Mouse (Mus musculus): ENCODE measurements at regions not wholly inside any gene's neighbourhood (a gene's known extent, or its start where the extent isn't known, plus 50 kb on each side); places are given as distances from the start of the nearest gene placed in this dataset.

- Histone ChIP-seq H3K36me3 (no peaks in the 10 kb centered on the region), H3K27ac (peak overlapping the region; percentile 19; the same call in 1 of the 2 replicates), H3K27me3 (replicated peaks) (no peaks in the 10 kb centered on the region), H3K4me2 (no peak overlapping the region), H3K4me1 (peaks cover 8% of the 10 kb centered on the region; the same call in 1 of the 2 replicates), H3K9me3 (no peaks in the 10 kb centered on the region), H3K9ac (no peak overlapping the region), H3K4me3 (replicated peaks) (no peak overlapping the region)
- no peak; the same call in 1 of the 2 replicates for ATAC-seq (ENCODE audit: insufficient read depth, low FRiP score, low read depth)
- 36% methylated on average over 13 of the region's 13 CpGs for WGBS
Measured at GRCm38 (mm10) chr6:98803384-98803949, 460.9 kb upstream of the Gm765 start.

DNA sequence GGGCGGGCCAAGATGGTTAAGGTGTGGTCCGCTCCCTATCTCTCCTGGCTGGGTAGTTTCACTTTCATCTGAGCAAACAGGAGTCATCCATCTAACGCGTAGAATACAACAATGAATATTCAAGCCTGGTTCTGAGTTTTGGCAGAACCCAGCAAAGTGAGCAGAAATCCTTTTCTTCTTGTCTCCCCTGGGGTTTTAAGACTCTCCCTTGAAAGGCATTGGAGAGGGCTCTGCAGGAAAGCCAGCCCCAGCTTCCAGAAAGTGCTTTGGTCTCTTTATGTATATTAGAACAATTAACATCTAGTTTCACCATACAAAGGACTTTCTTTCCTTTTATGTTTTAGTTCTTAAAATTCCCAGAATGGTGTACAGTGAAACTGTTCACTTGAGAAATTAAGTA, 458.5 kb upstream of the Gm765 start:
- no peaks in the 10 kb centered on the region for H3K36me3 ChIP-seq
- H3K9ac ChIP-seq, result no peak overlapping the region
- H3K27me3 ChIP-seq (replicated peaks), result no peaks in the 10 kb centered on the region
- ATAC-seq (ENCODE audit: insufficient read depth, low FRiP score, low read depth), result no peak
- H3K4me3 ChIP-seq (replicated peaks), result no peak overlapping the region
- 68% methylated on average over 4 of the region's 4 CpGs for WGBS
- H3K9me3 ChIP-seq, result no peaks in the 10 kb centered on the region
- H3K27ac ChIP-seq, result no peak overlapping the region
- H3K4me2 ChIP-seq, result no peak overlapping the region
- H3K4me1 ChIP-seq, result peaks cover 8% of the 10 kb centered on the region; the same call in 1 of the 2 replicates

GRCm38 (mm10) chr6:98800040-98800439, 457.5 kb upstream of the Gm765 start:
- Histone ChIP-seq H3K9ac (no peak overlapping the region), H3K27me3 (replicated peaks) (no peaks in the 10 kb centered on the region), H3K4me1 (peaks cover 8% of the 10 kb centered on the region; the same call in 1 of the 2 replicates), H3K36me3 (no peaks in the 10 kb centered on the region), H3K4me2 (no peak overlapping the region), H3K27ac (0 out of 2 replicates have a peak overlapping the region, but pooled peaks have one; percentile 16), H3K9me3 (no peaks in the 10 kb centered on the region), H3K4me3 (replicated peaks) (no peak overlapping the region)
- no peak for ATAC-seq (ENCODE audit: insufficient read depth, low FRiP score, low read depth)
- 64% methylated on average over 8 of the region's 8 CpGs for WGBS

- H3K9ac ChIP-seq, result no peak overlapping the region
- H3K4me3 ChIP-seq (replicated peaks), result no peak overlapping the region
- no peaks in the 10 kb centered on the region for H3K9me3 ChIP-seq
- H3K27ac ChIP-seq, result peak overlapping the region; percentile 48; the same call in 1 of the 2 replicates
- H3K4me1 ChIP-seq, result peaks cover 8% of the 10 kb centered on the region; the same call in 1 of the 2 replicates
- H3K27me3 ChIP-seq (replicated peaks), result no peaks in the 10 kb centered on the region
- H3K36me3 ChIP-seq, result no peaks in the 10 kb centered on the region
- 58% methylated on average over 3 of the region's 3 CpGs for WGBS
- ATAC-seq (ENCODE audit: insufficient read depth, low FRiP score, low read depth), result no peak
- H3K4me2 ChIP-seq, result no peak overlapping the region
Measured at GRCm38 (mm10) chr6:98797778-98798177, 455.2 kb upstream of the Gm765 start.

- no peak for ATAC-seq (ENCODE audit: insufficient read depth, low FRiP score, low read depth)
- Histone ChIP-seq H3K27me3 (replicated peaks) (no peaks in the 10 kb centered on the region), H3K4me3 (replicated peaks) (no peak overlapping the region), H3K9ac (no peak overlapping the region), H3K4me1 (peaks cover 8% of the 10 kb centered on the region; the same call in 1 of the 2 replicates), H3K27ac (peak overlapping the region; percentile 48; the same call in 1 of the 2 replicates), H3K36me3 (no peaks in the 10 kb centered on the region), H3K4me2 (no peak overlapping the region), H3K9me3 (no peaks in the 10 kb centered on the region)
- 27% methylated on average over 6 of the region's 6 CpGs for WGBS
Measured at GRCm38 (mm10) chr6:98797373-98797772, 454.8 kb upstream of the Gm765 start.

DNA sequence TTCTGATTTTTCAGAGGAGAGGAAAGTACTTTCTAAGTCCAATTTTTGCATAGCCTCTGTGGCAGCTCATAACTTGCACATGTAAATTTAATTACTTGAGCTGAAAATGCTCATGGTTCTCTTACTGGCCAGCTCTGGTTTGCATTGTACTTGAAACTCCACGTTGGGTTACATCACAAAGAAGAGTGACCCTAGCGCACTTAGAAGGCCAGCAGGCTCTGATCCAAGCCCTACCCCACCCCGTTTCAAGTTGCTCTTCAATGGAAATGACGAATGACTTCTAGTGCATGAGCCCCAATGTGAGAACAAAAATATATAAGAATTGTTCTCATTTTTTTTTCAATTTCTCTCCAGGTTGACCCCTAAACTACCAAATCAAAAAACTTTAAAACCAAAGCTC, 454.1 kb upstream of the Gm765 start:
- H3K9me3 ChIP-seq, result no peaks in the 10 kb centered on the region
- H3K9ac ChIP-seq, result no peak overlapping the region
- no peaks in the 10 kb centered on the region for H3K27me3 ChIP-seq (replicated peaks)
- H3K4me2 ChIP-seq, result no peak overlapping the region
- H3K4me1 ChIP-seq, result peaks cover 4% of the 10 kb centered on the region; the same call in 1 of the 2 replicates
- 45% methylated on average over 4 of the region's 4 CpGs for WGBS
- H3K27ac ChIP-seq, result no peak overlapping the region
- no peaks in the 10 kb centered on the region for H3K36me3 ChIP-seq
- no peak overlapping the region for H3K4me3 ChIP-seq (replicated peaks)
- no peak for ATAC-seq (ENCODE audit: insufficient read depth, low FRiP score, low read depth)

GRCm38 (mm10) chr6:98787422-98787821, 444.9 kb upstream of the Gm765 start:
- no peak overlapping the region for H3K9ac ChIP-seq
- H3K4me2 ChIP-seq, result no peak overlapping the region
- no peaks in the 10 kb centered on the region for H3K27me3 ChIP-seq (replicated peaks)
- no peaks in the 10 kb centered on the region for H3K9me3 ChIP-seq
- no peaks in the 10 kb centered on the region for H3K36me3 ChIP-seq
- 73% methylated on average over 5 of the region's 5 CpGs for WGBS
- no peak overlapping the region for H3K4me3 ChIP-seq (replicated peaks)
- H3K27ac ChIP-seq, result no peak overlapping the region
- H3K4me1 ChIP-seq, result no peaks in the 10 kb centered on the region
- ATAC-seq (ENCODE audit: insufficient read depth, low FRiP score, low read depth), result no peak

DNA sequence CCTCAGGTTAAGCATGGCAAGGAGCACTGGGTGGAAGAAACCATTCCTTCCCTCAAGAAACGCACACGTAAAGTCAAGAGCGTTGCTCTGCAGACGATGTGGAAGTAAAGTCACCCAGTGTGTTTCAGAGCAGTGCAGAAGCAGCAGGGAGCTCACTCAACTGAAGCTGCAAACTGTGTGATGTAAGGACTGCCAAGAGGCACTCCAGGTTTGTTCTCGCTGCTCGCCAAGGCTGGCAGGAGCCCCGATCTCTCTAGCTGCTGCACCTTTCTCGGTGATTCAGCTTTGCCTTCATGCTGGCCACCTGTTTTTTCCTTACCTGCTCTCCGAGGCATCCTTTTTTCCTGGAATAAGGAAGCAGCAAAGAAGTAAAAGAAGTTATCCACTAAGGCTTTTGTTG, 439.5 kb upstream of the Gm765 start:
- no peak for ATAC-seq (ENCODE audit: insufficient read depth, low FRiP score, low read depth)
- no peak overlapping the region for H3K9ac ChIP-seq
- no peaks in the 10 kb centered on the region for H3K36me3 ChIP-seq
- 82% methylated on average over 9 of the region's 9 CpGs for WGBS
- no peak overlapping the region for H3K4me3 ChIP-seq (replicated peaks)
- no peaks in the 10 kb centered on the region for H3K27me3 ChIP-seq (replicated peaks)
- no peak overlapping the region for H3K4me2 ChIP-seq
- no peaks in the 10 kb centered on the region for H3K9me3 ChIP-seq
- no peak overlapping the region for H3K27ac ChIP-seq
- H3K4me1 ChIP-seq, result no peaks in the 10 kb centered on the region

DNA sequence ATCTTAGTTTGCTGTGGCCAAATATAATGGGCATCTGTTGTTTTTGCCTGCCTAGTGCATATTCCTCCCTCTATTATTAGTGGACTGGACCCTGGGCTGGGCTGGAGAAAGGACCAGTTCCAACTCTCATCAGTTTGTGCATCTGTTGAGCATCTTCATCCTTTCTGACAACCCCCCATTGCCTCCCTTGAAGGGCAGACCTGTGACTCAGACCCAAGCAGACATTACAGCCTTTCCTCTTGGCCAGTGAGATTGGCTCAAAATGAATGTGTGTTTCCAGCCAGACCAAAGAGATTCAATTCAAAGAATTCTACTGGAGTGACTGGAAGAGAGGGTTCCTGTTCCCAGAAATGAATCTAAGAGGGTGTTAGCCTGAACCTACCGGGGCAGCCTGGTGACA, 433.2 kb upstream of the Gm765 start:
- Histone ChIP-seq H3K27me3 (replicated peaks) (no peaks in the 10 kb centered on the region), H3K4me2 (no peak overlapping the region), H3K27ac (no peak overlapping the region), H3K36me3 (no peaks in the 10 kb centered on the region), H3K9me3 (no peaks in the 10 kb centered on the region), H3K4me1 (no peaks in the 10 kb centered on the region), H3K4me3 (replicated peaks) (no peak overlapping the region), H3K9ac (no peak overlapping the region)
- ATAC-seq (ENCODE audit: insufficient read depth, low FRiP score, low read depth), result no peak
- WGBS, result 96% methylated on average over 1 of the region's 1 CpGs

DNA sequence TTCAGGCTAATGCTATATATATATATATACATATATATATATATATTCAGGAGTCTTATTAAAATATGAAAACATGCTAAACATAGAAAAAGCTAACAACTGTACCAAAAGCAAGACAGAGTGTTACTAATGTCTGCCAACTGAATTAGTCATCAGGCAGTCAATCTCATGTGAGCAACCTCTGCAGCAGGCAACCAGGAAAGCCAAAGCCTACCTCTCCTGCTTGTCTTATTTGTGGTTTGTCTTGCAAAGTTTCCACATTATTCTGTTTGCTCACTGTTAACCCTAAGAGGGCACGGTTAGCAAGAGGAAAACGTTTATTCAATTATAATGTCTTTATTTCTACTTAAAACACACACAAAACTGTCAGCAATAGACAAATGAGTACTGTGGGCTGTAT, 427.4 kb upstream of the Gm765 start:
- Histone ChIP-seq H3K36me3 (no peaks in the 10 kb centered on the region), H3K9ac (no peak overlapping the region), H3K4me2 (no peak overlapping the region), H3K27me3 (replicated peaks) (no peaks in the 10 kb centered on the region), H3K4me3 (replicated peaks) (no peak overlapping the region), H3K27ac (no peak overlapping the region), H3K9me3 (no peaks in the 10 kb centered on the region), H3K4me1 (no peaks in the 10 kb centered on the region)
- no peak for ATAC-seq (ENCODE audit: insufficient read depth, low FRiP score, low read depth)
- WGBS, result 37% methylated on average over 2 of the region's 2 CpGs

DNA sequence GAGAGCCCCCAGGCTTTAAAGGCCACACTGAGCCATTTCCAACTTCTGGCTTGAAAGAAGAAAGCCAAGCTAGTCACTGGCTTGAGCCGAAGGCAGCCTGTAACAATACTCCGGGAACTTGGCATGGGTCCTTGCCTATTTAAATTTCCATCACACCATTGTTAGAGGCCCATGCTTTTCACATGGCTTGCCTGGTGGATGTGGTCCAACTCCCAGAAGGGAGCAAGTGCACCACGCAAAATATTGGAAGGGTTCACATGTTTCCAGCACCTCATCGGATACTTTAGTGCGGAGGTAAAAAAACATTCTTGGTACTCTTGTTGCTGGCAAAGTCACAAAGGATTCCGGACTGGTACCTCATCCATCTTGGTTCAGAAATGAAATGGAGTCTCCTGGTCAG, 426.8 kb upstream of the Gm765 start:
- H3K27me3 ChIP-seq (replicated peaks), result no peaks in the 10 kb centered on the region
- no peak overlapping the region for H3K9ac ChIP-seq
- no peaks in the 10 kb centered on the region for H3K36me3 ChIP-seq
- no peak for ATAC-seq (ENCODE audit: insufficient read depth, low FRiP score, low read depth)
- no peak overlapping the region for H3K4me3 ChIP-seq (replicated peaks)
- H3K9me3 ChIP-seq, result no peaks in the 10 kb centered on the region
- H3K4me1 ChIP-seq, result no peaks in the 10 kb centered on the region
- H3K27ac ChIP-seq, result no peak overlapping the region
- 84% methylated on average over 6 of the region's 6 CpGs for WGBS
- H3K4me2 ChIP-seq, result no peak overlapping the region

- H3K27ac ChIP-seq, result no peak overlapping the region
- H3K4me1 ChIP-seq, result no peaks in the 10 kb centered on the region
- H3K36me3 ChIP-seq, result no peaks in the 10 kb centered on the region
- no peaks in the 10 kb centered on the region for H3K9me3 ChIP-seq
- H3K4me3 ChIP-seq (replicated peaks), result no peak overlapping the region
- H3K9ac ChIP-seq, result no peak overlapping the region
- WGBS, result 75% methylated on average over 7 of the region's 7 CpGs
- no peak overlapping the region for H3K4me2 ChIP-seq
- H3K27me3 ChIP-seq (replicated peaks), result no peaks in the 10 kb centered on the region
- no peak for ATAC-seq (ENCODE audit: insufficient read depth, low FRiP score, low read depth)
Measured at GRCm38 (mm10) chr6:98767858-98768336, 425.3 kb upstream of the Gm765 start.

DNA sequence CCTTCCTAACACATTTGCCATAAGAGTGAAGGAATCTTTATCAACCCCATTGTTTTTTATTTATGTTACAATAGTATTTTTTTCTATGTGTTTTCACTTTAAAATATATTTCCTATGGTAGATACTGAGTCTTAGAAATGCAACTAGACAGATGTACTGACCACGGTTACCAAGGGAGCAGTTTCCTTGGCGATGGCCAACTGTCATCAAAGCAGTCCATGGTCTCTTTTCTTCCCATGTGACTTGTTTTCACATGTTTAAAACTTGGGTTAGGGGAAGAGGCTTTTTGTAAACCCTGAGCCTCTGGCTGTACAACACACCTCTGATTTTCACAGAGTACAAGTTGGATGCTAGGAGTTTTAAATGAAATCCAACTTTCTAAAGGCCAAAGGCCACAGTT, 411.9 kb upstream of the Gm765 start:
- no peak overlapping the region for H3K27ac ChIP-seq
- H3K9ac ChIP-seq, result no peak overlapping the region
- H3K9me3 ChIP-seq, result no peaks in the 10 kb centered on the region
- 86% methylated on average over 2 of the region's 2 CpGs for WGBS
- no peaks in the 10 kb centered on the region for H3K4me1 ChIP-seq
- no peak for ATAC-seq (ENCODE audit: insufficient read depth, low FRiP score, low read depth)
- no peaks in the 10 kb centered on the region for H3K36me3 ChIP-seq
- H3K4me2 ChIP-seq, result no peak overlapping the region
- no peaks in the 10 kb centered on the region for H3K27me3 ChIP-seq (replicated peaks)
- H3K4me3 ChIP-seq (replicated peaks), result no peak overlapping the region

Measured in stomach, embryonic 15.5 days (tissue).